Mouse (Mus musculus) liver, embryonic 15.5 days (tissue): Measurements from ENCODE around the gene Il1a. TPM values are rescaled to one million over a fixed set of nuclear protein-coding genes. Genes with fewer than 3 reads are reported as not detected.

Experiments
- ATAC-seq: fragments of 200-750 bp; cut with Nextera tagmentation; 2 replicates; pipeline ENCODE4 v1.8.0; 2017; ENCODE audit warnings: moderate number of reproducible peaks, mild to moderate bottlenecking, moderate library complexity; ENCODE audit not compliant: insufficient read depth
- H3K27ac ChIP-seq: fragments of 300-500 bp; sonication (generic); replicated peaks from 2 replicates; pipeline ENCODE4 v1.5.1; 2015; ENCODE audit warnings: mild to moderate bottlenecking, inconsistent platforms
- H3K27me3 ChIP-seq: fragments of 300-500 bp; sonication (generic); 2 replicates; pipeline ENCODE4 v1.6.1; 2015; ENCODE audit warnings: mild to moderate bottlenecking, inconsistent platforms
- H3K36me3 ChIP-seq: fragments of 300-500 bp; sonication (generic); replicated peaks from 2 replicates; pipeline ENCODE4 v1.6.1; 2015; ENCODE audit warnings: moderate library complexity, mild to moderate bottlenecking, inconsistent platforms
- H3K4me1 ChIP-seq: fragments of 300-500 bp; sonication (generic); replicated peaks from 2 replicates; pipeline ENCODE4 v1.6.1; 2015; ENCODE audit warnings: inconsistent platforms
- H3K4me2 ChIP-seq: fragments of 300-500 bp; sonication (generic); 2 replicates; pipeline ENCODE4 v1.6.1; 2015; ENCODE audit warnings: moderate library complexity, mild to moderate bottlenecking, inconsistent platforms
- H3K4me3 ChIP-seq: fragments of 300-500 bp; sonication (generic); replicated peaks from 2 replicates; pipeline ENCODE4 v1.5.1; 2015; ENCODE audit warnings: mild to moderate bottlenecking, inconsistent platforms
- H3K9ac ChIP-seq: fragments of 300-500 bp; sonication (generic); 2 replicates; pipeline ENCODE4 v1.6.1; 2015; ENCODE audit warnings: moderate library complexity, mild to moderate bottlenecking, inconsistent platforms
- H3K9me3 ChIP-seq: fragments of 300-500 bp; sonication (generic); replicated peaks from 2 replicates; pipeline ENCODE4 v1.6.1; 2016; ENCODE audit warnings: inconsistent platforms
- WGBS: fragments of 180-500 bp; shearing (Covaris S2); methylation state at CpG from one replicate; pipeline ENCODE4 v1.1.7; 2015; ENCODE audit warnings: mixed read lengths; ENCODE audit not compliant: insufficient replicate concordance; 5-methylcytosine and 5-hydroxymethylcytosine counted together
- polyA plus RNA-seq: library from polyadenylated mRNA; unstranded; fragments of >200 nt; fragmentation: Nextera tagmentation; extraction: Ambion mirVana; gene quantifications from 2 replicates; pipeline ENCODE4 v1.2.1, GENCODE M21; 2015

Gene Il1a
- polyA plus RNA-seq, 1 experiment from 2014 or later = 4.3 TPM

- Histone ChIP-seq H3K4me2 (no peak overlapping the region), H3K9ac (no peak overlapping the region), H3K4me3 (no peak overlapping the region), H3K4me1 (peaks cover 20% of the 10 kb centered on the region), H3K9me3 (no peaks in the 10 kb centered on the region), H3K27me3 (0 out of 2 replicates have a peak, but pooled peaks cover 11% of the 10 kb centered on the region), H3K27ac (no peak overlapping the region; the same call in 1 of the 2 replicates), H3K36me3 (peaks cover 45% of the 10 kb centered on the region)
- ATAC-seq = no peak
- 66% methylated on average over 7 of the region's 7 CpGs for WGBS
These were observed 44.5 kb downstream of the Il1a start for GRCm38 (mm10) chr2:129265316-129265715.

- no peak overlapping the region for H3K4me3 ChIP-seq
- H3K4me1 ChIP-seq = peaks cover 34% of the 10 kb centered on the region
- H3K27ac ChIP-seq = peak overlapping the region; percentile 70
- no peaks in the 10 kb centered on the region for H3K9me3 ChIP-seq
- no peak overlapping the region for H3K9ac ChIP-seq
- 0 out of 2 replicates have a peak, but pooled peaks cover 15% of the 10 kb centered on the region for H3K27me3 ChIP-seq
- 52% methylated on average over 5 of the region's 5 CpGs for WGBS
- H3K4me2 ChIP-seq = peak overlapping the region; percentile 1; the same call in 1 of the 2 replicates
- H3K36me3 ChIP-seq = peaks cover 22% of the 10 kb centered on the region
- peak; percentile 68 for ATAC-seq
These were observed 46.7 kb downstream of the Il1a start for GRCm38 (mm10) chr2:129263073-129263472.

GRCm38 (mm10) chr2:129261151-129261794 is 48.5 kb downstream of the Il1a start:
- Histone ChIP-seq H3K4me1 (peaks cover 43% of the 10 kb centered on the region), H3K4me3 (no peak overlapping the region), H3K27ac (no peak overlapping the region), H3K36me3 (peaks cover 4% of the 10 kb centered on the region), H3K9ac (no peak overlapping the region), H3K27me3 (0 out of 2 replicates have a peak, but pooled peaks cover 15% of the 10 kb centered on the region), H3K4me2 (no peak overlapping the region), H3K9me3 (no peaks in the 10 kb centered on the region)
- no peak for ATAC-seq
- 25% methylated on average over 6 of the region's 6 CpGs for WGBS

GRCm38 (mm10) chr2:129260646-129261045 is 49.1 kb downstream of the Il1a start:
- Histone ChIP-seq H3K4me3 (no peak overlapping the region), H3K9me3 (no peaks in the 10 kb centered on the region), H3K27ac (no peak overlapping the region), H3K9ac (no peak overlapping the region), H3K4me1 (peaks cover 49% of the 10 kb centered on the region), H3K4me2 (no peak overlapping the region), H3K36me3 (no peaks in the 10 kb centered on the region), H3K27me3 (0 out of 2 replicates have a peak, but pooled peaks cover 15% of the 10 kb centered on the region)
- no peak for ATAC-seq
- 53% methylated on average over 3 of the region's 3 CpGs for WGBS

- peak overlapping the region; percentile 9 for H3K27ac ChIP-seq
These were observed 51.1 kb downstream of the Il1a start for GRCm38 (mm10) chr2:129258475-129259211.

GRCm38 (mm10) chr2:129258056-129258455 is 51.7 kb downstream of the Il1a start:
- WGBS = 78% methylated on average over 3 of the region's 3 CpGs
- Histone ChIP-seq H3K4me3 (no peak overlapping the region), H3K4me1 (peaks cover 48% of the 10 kb centered on the region), H3K36me3 (no peaks in the 10 kb centered on the region), H3K27me3 (0 out of 2 replicates have a peak, but pooled peaks cover 15% of the 10 kb centered on the region), H3K9ac (no peak overlapping the region), H3K4me2 (no peak overlapping the region), H3K27ac (peak overlapping the region; percentile 9), H3K9me3 (no peaks in the 10 kb centered on the region)
- no peak for ATAC-seq

More at GRCm38 (mm10) chr2:129258475-129259211, 51.1 kb downstream of the Il1a start:
- Histone ChIP-seq H3K27me3 (0 out of 2 replicates have a peak, but pooled peaks cover 15% of the 10 kb centered on the region), H3K4me1 (peaks cover 54% of the 10 kb centered on the region), H3K4me3 (no peak overlapping the region), H3K9me3 (no peaks in the 10 kb centered on the region), H3K4me2 (no peak overlapping the region), H3K9ac (no peak overlapping the region), H3K36me3 (no peaks in the 10 kb centered on the region)
- peak; percentile 23 for ATAC-seq
- WGBS = 38% methylated on average over 7 of the region's 7 CpGs

GRCm38 (mm10) chr2:129256006-129256405 is 53.8 kb downstream of the Il1a start:
- Histone ChIP-seq H3K9ac (no peak overlapping the region), H3K4me1 (peaks cover 38% of the 10 kb centered on the region), H3K4me3 (no peak overlapping the region), H3K9me3 (no peaks in the 10 kb centered on the region), H3K4me2 (no peak overlapping the region), H3K27me3 (0 out of 2 replicates have a peak, but pooled peaks cover 10% of the 10 kb centered on the region), H3K27ac (peak overlapping the region; percentile 21; the same call in 1 of the 2 replicates), H3K36me3 (no peaks in the 10 kb centered on the region)
- ATAC-seq = no peak
- 68% methylated on average over 4 of the region's 4 CpGs for WGBS

- no peak overlapping the region for H3K27ac ChIP-seq
- no peaks in the 10 kb centered on the region for H3K27me3 ChIP-seq
- H3K36me3 ChIP-seq = no peaks in the 10 kb centered on the region
- no peaks in the 10 kb centered on the region for H3K9me3 ChIP-seq
- no peak overlapping the region for H3K4me2 ChIP-seq
- H3K4me1 ChIP-seq = peaks cover 34% of the 10 kb centered on the region
- H3K9ac ChIP-seq = no peak overlapping the region
- ATAC-seq = no peak
- H3K4me3 ChIP-seq = no peak overlapping the region
- WGBS = 64% methylated on average over 2 of the region's 2 CpGs
These were observed 55.7 kb downstream of the Il1a start for GRCm38 (mm10) chr2:129254076-129254475.

GRCm38 (mm10) chr2:129253631-129253970 is 56.2 kb downstream of the Il1a start:
- no peaks in the 10 kb centered on the region for H3K27me3 ChIP-seq
- H3K4me2 ChIP-seq = no peak overlapping the region
- H3K9ac ChIP-seq = no peak overlapping the region
- no peak overlapping the region for H3K27ac ChIP-seq
- ATAC-seq = no peak
- H3K4me1 ChIP-seq = peaks cover 30% of the 10 kb centered on the region
- H3K9me3 ChIP-seq = no peaks in the 10 kb centered on the region
- no peak overlapping the region for H3K4me3 ChIP-seq
- H3K36me3 ChIP-seq = no peaks in the 10 kb centered on the region
- 65% methylated on average over 2 of the region's 2 CpGs for WGBS

GRCm38 (mm10) chr2:129252836-129253630 is 56.7 kb downstream of the Il1a start:
- H3K27me3 ChIP-seq = no peaks in the 10 kb centered on the region
- no peaks in the 10 kb centered on the region for H3K9me3 ChIP-seq
- no peak overlapping the region for H3K4me2 ChIP-seq
- H3K27ac ChIP-seq = no peak overlapping the region; the same call in 1 of the 2 replicates
- 81% methylated on average over 19 of the region's 19 CpGs for WGBS
- peaks cover 24% of the 10 kb centered on the region for H3K4me1 ChIP-seq
- ATAC-seq = no peak
- H3K4me3 ChIP-seq = no peak overlapping the region
- no peaks in the 10 kb centered on the region for H3K36me3 ChIP-seq
- no peak overlapping the region for H3K9ac ChIP-seq
